Mouse (Mus musculus): ENCODE data around the gene Hist1h3e.
"Not testable (repeated sequence)": the region's sequence is repeated elsewhere in the genome, so short reads cannot be mapped to it uniquely, and the experiment has no call there.

The Hist1h3e gene

DNA sequence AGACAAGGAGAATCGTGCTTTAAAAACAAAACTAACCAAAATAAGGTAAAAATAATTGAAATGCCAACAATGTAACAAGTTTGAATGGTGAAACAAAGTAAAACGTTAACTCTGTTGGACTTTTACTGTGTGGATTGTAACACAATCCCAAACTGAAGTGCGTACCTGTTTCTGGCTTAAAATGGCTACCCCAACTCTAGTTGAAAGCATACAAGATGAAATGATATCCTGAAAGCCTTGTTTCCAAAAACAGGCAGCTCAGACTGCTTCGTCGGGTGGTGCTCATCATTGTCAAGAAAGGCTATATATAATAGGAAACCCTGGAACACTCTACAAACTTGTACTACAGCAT is 662 bp downstream of the Hist1h3e start:
- DNase-seq = not testable (repeated sequence)

DNA sequence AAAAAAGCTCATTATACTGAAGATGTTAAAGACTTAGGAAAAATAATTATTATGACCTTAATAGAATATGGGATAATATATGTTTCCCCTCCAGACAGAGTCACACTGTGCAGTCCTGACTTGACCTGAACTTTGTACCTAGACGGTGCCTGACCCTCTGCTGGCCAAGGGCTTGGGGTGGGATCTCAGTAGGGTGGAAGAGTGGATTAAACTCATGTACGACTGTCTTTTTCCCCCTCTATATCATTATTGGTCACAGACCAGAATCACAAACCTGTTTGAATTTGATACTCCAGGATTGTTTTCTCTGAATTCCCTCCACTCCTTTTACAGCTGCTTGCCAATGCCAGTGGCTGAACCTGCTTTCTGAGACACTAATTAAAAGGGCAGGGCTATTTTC is 1.5 kb downstream of the Hist1h3e start:
- not testable (repeated sequence) for DNase-seq

- DNase-seq = no peak
Observed at GRCm38 (mm10) chr13:23556906-23557305, 5.3 kb downstream of the Hist1h3e start.

DNA sequence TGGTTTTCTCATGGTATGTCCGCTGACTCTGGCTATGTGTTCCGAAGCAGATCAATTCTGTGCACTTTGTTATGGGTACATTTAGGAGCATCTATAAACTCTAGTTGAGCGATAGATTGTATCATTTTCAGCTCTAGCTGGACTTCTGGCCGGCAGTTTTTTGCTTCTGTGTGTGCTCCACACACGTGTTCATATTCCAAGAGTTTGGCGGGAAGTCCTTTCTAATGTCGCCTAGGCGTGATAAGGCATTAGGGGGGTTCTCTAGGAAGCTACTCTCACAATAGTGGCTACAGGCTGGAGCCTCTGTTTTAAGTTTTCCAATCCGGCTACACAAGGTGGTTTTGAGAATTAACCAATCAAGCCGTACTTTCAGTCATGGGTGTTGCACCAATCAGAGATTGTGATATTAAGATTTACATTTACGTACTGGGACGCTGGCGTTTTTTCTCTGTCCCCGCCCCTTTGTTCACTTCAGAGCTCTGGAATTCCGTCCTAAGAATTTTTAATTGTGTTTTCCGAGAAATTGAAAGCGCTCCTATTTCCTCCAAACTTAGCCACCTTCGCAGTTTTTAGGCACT is 6.2 kb downstream of the Hist1h3e start:
- peak; percentile 64 to 68 for DNase-seq

DNA sequence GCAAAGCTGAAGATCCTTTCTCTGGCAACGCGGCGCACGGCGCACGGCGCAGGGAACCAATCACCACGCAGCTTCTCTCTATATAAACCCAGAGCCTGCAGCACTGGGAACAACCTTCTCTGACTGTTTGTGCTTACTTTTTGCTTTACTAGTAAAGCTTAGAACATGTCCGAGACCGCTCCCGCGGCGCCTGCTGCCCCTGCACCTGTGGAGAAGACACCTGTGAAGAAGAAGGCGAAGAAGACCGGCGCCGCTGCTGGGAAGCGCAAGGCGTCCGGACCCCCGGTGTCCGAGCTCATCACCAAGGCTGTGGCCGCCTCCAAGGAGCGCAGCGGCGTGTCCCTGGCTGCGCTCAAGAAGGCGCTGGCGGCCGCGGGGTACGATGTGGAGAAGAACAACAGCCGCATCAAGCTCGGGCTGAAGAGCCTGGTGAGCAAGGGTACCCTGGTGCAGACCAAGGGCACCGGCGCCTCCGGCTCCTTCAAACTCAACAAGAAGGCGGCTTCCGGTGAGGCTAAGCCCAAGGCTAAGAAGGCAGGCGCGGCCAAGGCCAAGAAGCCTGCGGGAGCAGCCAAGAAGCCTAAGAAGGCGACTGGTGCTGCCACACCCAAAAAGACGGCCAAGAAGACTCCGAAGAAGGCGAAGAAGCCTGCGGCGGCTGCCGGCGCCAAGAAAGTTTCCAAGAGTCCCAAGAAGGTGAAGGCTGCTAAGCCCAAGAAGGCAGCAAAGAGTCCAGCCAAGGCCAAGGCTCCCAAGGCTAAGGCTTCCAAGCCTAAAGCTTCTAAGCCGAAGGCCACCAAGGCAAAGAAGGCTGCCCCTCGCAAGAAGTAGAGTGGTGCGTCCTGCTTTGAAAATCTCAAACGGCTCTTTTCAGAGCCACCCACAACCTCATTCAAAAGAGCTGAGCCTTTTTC is 7.0 kb downstream of the Hist1h3e start:
- DNase-seq = peak; percentile 71 to 72

DNA sequence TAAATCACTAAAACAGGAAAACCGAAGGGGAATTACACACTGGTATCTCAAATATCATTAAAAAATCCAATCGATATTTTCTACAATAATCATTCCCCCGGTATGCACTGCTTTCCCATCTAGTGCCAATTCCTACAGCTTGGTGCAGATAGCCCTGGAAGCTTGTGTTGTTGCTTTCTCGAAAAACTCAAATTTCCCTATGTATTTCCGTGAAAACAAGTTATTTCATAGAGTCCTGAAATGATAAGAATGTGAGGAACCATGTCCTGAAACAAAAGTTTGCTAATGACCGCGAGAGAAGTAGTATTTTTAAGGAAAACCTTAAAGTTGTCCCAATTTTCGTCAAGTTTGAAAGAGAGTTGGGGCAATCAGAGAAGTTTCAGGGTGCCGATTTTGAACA is 7.8 kb downstream of the Hist1h3e start:
- DNase-seq = no peak

GRCm38 (mm10) chr13:23552962-23553361 is 9.2 kb downstream of the Hist1h3e start, which contains the start of gene Hist1h1d:
TSS of gene Hist1h1d (plus strand) at chr13:23553262.
- no peak for DNase-seq

- DNase-seq = no peak
Observed at GRCm38 (mm10) chr13:23551931-23552914, 9.9 kb downstream of the Hist1h3e start.

DNA sequence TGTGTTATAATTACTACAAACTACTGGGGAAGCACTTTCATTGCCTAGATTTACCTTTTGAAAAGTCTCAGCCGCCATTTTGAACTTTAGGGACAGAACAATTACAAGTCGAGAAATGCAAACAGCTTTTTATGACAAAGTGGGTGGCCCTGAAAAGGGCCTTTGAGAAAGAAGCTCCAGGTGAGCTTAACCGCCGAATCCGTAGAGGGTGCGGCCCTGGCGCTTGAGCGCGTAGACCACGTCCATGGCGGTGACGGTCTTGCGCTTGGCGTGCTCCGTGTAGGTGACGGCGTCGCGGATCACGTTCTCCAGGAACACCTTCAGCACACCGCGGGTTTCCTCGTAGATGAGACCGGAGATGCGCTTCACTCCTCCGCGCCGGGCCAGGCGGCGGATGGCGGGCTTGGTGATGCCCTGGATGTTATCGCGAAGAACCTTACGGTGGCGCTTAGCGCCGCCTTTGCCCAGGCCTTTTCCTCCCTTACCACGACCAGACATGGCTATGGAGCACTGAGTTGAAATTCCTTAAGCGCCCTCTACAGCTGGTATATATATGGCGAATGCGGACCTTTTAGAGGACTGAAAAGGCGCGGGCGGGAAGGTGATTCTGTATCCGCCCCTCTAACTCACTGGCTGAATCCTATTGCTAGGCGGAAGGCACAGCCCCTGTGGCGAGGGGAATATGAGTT is 10.9 kb downstream of the Hist1h3e start, which contains the start of gene Hist1h4f:
TSS of gene Hist1h4f (minus strand) at position 503 of the 689 bp plus-strand sequence.
- peak; percentile 85 to 89 for DNase-seq

DNA sequence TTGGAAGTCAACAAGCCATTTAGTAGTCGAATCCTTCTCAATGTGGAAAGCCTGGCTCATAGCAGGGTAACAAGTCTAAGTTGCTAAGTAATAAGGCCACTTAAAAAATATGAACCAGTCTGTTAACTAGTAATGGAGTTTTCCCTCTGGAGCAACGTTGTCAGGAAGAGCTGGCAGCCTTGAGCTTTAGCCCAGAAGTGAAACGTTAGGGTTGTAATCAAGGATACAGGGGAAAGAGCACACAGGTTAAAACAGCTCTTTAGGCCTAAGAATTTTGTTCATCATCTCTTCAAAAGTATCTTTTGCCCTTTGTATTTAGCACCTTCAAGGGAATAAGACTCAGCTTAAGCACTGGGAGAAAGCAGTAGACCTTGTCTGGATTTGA is 11.4 kb downstream of the Hist1h3e start:
- no peak for DNase-seq

DNA sequence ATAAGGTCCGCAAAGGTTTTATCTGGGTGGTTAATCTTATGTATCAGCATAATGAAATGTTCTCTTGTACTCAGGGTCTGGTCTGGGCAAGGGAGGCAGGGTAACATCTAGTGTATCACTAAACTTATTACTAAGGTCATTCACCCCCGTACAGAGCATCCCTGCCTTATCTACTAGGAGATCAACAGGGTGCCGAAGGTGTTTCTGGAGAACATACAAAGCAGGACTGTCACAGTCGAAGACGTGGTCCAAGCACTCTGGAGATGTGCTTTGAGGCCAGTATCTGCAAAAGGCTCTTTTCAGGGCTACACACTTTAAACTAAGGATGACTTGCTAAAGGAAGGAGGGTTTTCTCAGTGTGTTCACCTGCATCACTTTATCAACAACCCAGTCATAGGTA is 15.5 kb downstream of the Hist1h3e start:
- DNase-seq = no peak

DNA sequence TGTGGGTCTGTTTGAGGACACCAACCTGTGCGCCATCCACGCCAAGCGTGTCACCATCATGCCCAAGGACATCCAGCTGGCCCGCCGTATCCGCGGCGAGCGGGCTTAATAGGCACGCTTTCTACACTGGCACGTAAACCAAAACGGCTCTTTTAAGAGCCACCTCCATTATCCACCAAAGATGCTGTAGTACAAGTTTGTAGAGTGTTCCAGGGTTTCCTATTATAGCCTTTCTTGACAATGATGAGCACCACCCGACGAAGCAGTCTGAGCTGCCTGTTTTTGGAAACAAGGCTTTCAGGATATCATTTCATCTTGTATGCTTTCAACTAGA is 17.4 kb downstream of the Hist1h3e start:
- DNase-seq = peak in 1 of 2 experiments; percentile 42

DNA sequence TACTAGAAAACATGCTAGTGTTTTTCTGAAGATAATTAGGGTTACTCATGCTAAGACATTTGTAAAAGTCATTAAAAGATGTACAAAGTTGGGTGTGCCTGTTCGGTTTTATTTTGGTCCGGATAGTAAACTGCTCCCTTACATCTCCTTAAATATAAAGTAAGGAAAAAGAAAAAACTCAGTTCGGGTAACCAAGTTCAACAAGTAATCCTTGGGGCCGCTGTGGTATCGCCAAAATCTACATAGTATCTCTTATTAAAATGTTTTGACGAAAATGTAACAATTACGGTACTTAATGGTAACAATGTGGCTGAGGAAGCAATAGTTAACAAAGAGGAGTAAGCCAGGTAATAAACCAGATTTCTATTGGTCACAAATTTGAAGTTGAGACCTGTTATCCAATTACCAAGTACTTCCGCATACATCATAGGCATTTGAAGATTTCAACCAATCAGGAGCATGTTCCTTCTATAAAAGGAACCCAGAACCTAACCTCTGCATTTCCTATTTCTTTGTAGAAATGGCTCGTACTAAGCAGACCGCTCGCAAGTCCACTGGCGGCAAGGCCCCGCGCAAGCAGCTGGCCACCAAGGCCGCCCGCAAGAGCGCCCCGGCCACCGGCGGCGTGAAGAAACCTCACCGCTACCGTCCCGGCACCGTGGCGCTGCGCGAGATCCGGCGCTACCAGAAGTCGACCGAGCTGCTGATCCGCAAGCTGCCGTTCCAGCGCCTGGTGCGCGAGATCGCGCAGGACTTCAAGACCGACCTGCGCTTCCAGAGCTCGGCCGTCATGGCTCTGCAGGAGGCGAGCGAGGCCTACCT is 18.0 kb downstream of the Hist1h3e start, which contains the start of gene Hist1h3f:
TSS of gene Hist1h3f (plus strand) at position 88 of the 822 bp plus-strand sequence.
- peak; percentile 49 to 79 for DNase-seq

DNA sequence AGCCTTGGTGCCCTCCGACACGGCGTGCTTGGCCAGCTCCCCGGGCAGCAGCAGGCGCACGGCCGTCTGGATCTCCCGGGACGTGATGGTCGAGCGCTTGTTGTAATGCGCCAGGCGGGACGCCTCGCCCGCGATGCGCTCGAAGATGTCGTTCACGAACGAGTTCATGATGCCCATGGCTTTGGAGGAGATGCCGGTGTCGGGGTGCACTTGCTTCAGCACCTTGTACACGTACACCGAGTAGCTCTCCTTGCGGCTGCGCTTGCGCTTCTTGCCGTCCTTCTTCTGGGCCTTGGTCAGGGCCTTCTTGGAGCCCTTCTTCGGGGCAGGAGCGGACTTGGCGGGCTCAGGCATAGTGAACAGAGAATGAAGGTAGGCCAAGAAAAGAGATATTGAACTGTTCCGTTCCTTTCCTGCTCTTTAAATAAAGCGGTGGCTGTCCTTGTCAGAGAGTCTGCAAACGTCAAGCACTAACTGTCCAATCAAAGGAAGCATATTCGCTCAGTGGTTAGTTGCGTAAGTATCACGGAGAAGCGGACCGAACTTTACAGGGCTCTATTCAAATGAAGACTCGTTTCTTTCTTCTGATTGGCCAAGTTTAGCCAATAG is 19.1 kb downstream of the Hist1h3e start, which contains the start of gene Hist1h2bh:
TSS of gene Hist1h2bh (minus strand) at position 394 of the 609 bp plus-strand sequence.
- DNase-seq = peak; percentile 48 to 53

DNA sequence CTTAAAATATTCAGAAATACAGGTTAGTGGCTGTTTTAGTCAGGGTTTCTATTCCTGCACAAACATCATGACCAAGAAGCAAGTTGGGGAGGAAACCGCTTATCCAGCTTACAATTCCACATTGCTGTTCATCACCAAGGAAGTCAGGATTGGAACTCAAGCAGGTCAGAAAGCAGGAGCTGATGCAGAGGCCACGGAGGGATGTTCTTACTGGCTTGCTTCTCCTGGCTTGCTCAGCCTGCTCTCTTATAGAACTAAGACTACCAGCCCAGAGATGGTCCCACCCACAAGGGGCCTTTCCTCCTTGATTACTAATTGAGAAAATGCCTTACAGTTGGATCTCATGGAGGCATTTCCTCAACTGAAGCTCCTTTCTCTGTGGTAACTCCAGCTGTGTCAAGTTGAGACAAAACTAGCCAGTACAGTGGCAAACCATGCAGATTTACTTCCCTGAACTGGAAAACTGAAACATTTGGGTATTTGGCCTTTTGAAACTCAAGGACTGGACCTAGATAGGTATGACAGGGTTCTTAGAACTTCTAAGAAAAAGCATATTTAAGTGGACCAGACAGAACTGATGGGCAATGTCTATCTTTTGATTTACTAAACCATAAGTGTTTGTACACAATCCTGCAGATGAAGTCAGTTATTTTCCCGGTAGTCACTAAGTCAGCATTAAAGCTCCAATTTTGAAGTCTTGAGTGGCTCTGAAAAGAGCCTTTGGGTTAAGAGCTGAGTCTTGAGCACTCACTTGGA is 19.8 kb downstream of the Hist1h3e start:
- DNase-seq = not testable (repeated sequence)

DNA sequence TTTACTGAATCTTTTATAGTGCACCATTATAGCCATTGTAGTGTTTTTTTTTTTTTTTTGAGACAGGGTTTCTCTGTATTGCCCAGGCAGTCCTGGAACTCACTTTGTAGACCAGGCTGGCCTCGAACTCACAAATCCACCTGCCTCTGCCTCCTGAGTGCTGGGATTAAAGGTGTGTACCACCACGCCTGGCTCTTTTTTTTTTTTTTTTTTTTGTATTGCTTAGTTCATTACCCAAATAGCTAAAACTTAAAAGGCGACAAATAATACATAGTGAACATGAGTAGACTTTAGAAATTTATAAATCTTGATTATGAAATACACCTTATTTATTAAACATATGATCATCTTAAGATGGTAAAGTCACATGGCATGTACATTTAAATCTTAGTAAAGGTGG is 20.7 kb downstream of the Hist1h3e start:
- DNase-seq = no peak

GRCm38 (mm10) chr13:23539821-23540220 is 22.3 kb downstream of the Hist1h3e start:
- not testable (repeated sequence) for DNase-seq

- DNase-seq = no peak
Observed at GRCm38 (mm10) chr13:23538249-23538648, 23.9 kb downstream of the Hist1h3e start.

- DNase-seq = no peak
Observed at GRCm38 (mm10) chr13:23537006-23537710, 25.0 kb downstream of the Hist1h3e start.

All from cerebellum, adult 18-20 months (tissue).